Mouse (Mus musculus) limb, embryonic 14.5 days (tissue): ENCODE measurements around the gene Eme2. TPM values are rescaled to one million over a fixed set of nuclear protein-coding genes. Genes with fewer than 3 reads are reported as not detected.

Experiments used
- ATAC-seq: fragments of 200-750 bp; cut with Nextera tagmentation; 2 replicates; pipeline ENCODE4 v1.8.0; 2017; ENCODE audit warnings: low read depth, moderate number of reproducible peaks, moderate TSS enrichment; ENCODE audit not compliant: low FRiP score
- DNase-seq: peaks from one replicate; pipeline ENCODE4 v3.0.0-alpha.2; 2015; ENCODE audit warnings: low spot score
- H3K27ac ChIP-seq: fragments of 300-500 bp; sonication (generic); replicated peaks from 2 replicates; pipeline ENCODE4 v1.5.1; 2014; ENCODE audit warnings: low read depth, mild to moderate bottlenecking, low read length, moderate library complexity, mixed read lengths
- H3K27me3 ChIP-seq: fragments of 300-500 bp; sonication (generic); 2 replicates; pipeline ENCODE4 v1.6.1; 2014; ENCODE audit warnings: low read length, mixed read lengths; ENCODE audit not compliant: control insufficient read depth, insufficient read depth
- H3K36me3 ChIP-seq: fragments of 300-500 bp; sonication (generic); 2 replicates; pipeline ENCODE4 v1.6.1; 2014; ENCODE audit warnings: mild to moderate bottlenecking, low read length, moderate library complexity, mixed read lengths; ENCODE audit not compliant: control insufficient read depth, insufficient read depth
- H3K4me1 ChIP-seq: fragments of 300-500 bp; sonication (generic); 2 replicates; pipeline ENCODE4 v1.6.1; 2014; ENCODE audit warnings: antibody characterized with exemption, low read length, mixed read lengths; ENCODE audit not compliant: control insufficient read depth, insufficient read depth
- H3K4me2 ChIP-seq: fragments of 300-500 bp; sonication (generic); replicated peaks from 2 replicates; pipeline ENCODE4 v1.6.1; 2014; ENCODE audit warnings: low read depth, mild to moderate bottlenecking, low read length, moderate library complexity; ENCODE audit not compliant: severe bottlenecking
- H3K4me3 ChIP-seq: fragments of 300-500 bp; sonication (generic); replicated peaks from 2 replicates; pipeline ENCODE4 v1.5.1; 2014; ENCODE audit warnings: low read length
- H3K9ac ChIP-seq: fragments of 300-500 bp; sonication (generic); 2 replicates; pipeline ENCODE4 v1.6.1; 2014; ENCODE audit warnings: mild to moderate bottlenecking, low read depth, low read length, moderate library complexity; ENCODE audit not compliant: severe bottlenecking
- H3K9me3 ChIP-seq: fragments of 300-500 bp; sonication (generic); 2 replicates; pipeline ENCODE4 v1.6.1; 2016; ENCODE audit warnings: low read length; ENCODE audit not compliant: control insufficient read depth
- POLR2A ChIP-seq: fragments of 200-500 bp; IDR thresholded peaks from 2 replicates; pipeline ENCODE4 v1.8.0; 2012; ENCODE audit warnings: inconsistent platforms, mild to moderate bottlenecking, moderate library complexity, borderline replicate concordance; ENCODE audit not compliant: insufficient read depth, insufficient read length; ENCODE audit errors: extremely low read depth
- WGBS: fragments of 180-500 bp; shearing (Covaris S2); extraction: QIAGEN DNeasy Blood & Tissue Kit; methylation state at CpG from one replicate; pipeline ENCODE4 v1.1.7; 2014; 5-methylcytosine and 5-hydroxymethylcytosine counted together
- polyA plus RNA-seq, 2 experiments: library from polyadenylated mRNA; depleted of rRNA in 1 of 2; stranded (reverse) in 1 of 2; unstranded in 1 of 2; fragments of >200 nt; fragmentation: Nextera tagmentation in 1 of 2; extraction: Ambion mirVana in 1 of 2; gene quantifications; 2 replicates each; pipeline versions ENCODE4 v1.2.1 to v1.2.3; 2012 to 2014

Eme2 gene
- polyA plus RNA-seq, 2 experiments = 28.7 to 39.1 TPM

DNA sequence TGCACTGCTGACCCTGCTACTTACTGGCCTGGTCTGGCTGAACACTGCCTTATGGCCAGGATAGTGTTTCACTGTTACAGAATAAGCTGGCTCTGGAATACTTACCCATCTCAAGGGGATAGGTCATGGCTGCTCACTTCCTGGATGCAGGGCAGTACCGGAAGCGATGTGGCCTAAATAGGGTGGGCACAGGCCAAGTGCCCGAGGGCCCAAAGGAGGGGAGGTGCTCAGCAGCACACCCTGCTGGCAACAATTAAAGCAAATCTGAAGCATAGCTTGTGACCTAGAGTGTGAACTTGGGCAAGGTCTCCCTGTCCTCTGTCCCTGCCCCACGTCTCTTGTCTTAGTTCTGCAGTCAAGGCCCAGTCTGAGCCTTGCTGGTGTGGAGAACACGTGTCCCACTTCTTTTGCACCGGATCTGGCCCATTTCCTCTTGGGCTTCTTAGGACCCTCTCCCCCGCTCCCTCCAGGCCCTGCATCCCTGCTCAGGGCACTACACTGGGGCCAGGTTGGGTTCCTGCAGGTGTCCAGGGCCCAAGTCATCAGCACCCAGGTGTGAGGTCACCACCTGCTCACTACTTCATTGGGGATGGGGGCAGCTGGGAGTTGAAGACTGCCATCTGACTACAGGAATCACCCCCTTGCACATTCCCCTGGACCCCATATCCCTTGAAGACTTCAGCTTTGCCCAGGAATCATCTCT is 13.0 kb downstream of the Eme2 start:
- Histone ChIP-seq H3K36me3 (peaks cover 14% of the 10 kb centered on the region), H3K9me3 (no peaks in the 10 kb centered on the region), H3K4me1 (peaks cover 5% of the 10 kb centered on the region; the same call in 1 of the 2 replicates), H3K4me2 (no peak overlapping the region), H3K4me3 (no peak overlapping the region), H3K27me3 (no peaks in the 10 kb centered on the region), H3K9ac (no peak overlapping the region), H3K27ac (no peak overlapping the region)
- no peak for TF ChIP-seq POLR2A
- no peak for DNase-seq
- 42% methylated on average over 7 of the region's 7 CpGs for WGBS
- no peak for ATAC-seq

DNA sequence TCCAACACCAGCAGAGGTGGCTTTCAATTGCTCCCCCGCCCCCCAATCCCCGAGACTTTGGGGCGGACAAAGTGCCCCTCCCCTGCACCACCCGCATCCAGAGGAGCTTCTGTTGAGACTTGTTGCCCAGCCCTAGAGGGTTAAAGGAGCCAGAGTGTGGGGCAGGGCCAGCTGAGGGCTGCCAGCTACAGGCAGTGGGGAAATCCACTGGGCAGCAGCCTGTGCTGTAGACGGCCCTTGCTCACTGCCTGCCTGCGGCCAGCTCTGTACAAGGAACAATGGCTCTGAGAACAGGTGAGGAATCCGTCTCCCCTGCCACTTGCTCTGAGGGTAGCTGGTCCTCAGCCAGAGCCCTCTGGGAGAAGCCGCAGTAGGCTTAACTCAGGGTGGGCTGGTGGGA is 16.4 kb downstream of the Eme2 start:
- H3K27me3 ChIP-seq = no peaks in the 10 kb centered on the region
- H3K27ac ChIP-seq = no peak overlapping the region
- no peaks in the 10 kb centered on the region for H3K9me3 ChIP-seq
- no peak for ATAC-seq
- H3K4me2 ChIP-seq = no peak overlapping the region
- TF ChIP-seq POLR2A = no peak
- DNase-seq = no peak
- H3K4me1 ChIP-seq = no peaks in the 10 kb centered on the region
- H3K36me3 ChIP-seq = peaks cover 11% of the 10 kb centered on the region
- WGBS = 69% methylated on average over 8 of the region's 8 CpGs
- H3K9ac ChIP-seq = 0 out of 2 replicates have a peak overlapping the region, but pooled peaks have one; percentile 16
- no peak overlapping the region for H3K4me3 ChIP-seq

DNA sequence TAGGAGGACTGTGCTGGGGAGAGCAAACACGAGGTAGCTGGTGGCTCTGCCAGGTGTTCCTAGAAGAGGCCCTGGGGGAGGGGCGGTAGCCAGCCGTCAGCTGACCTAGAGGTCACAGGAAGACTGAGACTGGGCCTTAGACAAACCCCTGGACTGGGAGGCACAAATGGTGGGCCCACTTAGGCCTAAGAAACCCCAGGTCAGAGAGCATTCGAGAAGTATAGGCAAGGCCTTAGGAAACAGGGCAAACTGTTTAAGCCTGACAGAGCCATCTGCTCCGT is 16.8 kb downstream of the Eme2 start:
- H3K9ac ChIP-seq = 0 out of 2 replicates have a peak overlapping the region, but pooled peaks have one; percentile 16
- H3K27ac ChIP-seq = no peak overlapping the region
- DNase-seq = no peak

DNA sequence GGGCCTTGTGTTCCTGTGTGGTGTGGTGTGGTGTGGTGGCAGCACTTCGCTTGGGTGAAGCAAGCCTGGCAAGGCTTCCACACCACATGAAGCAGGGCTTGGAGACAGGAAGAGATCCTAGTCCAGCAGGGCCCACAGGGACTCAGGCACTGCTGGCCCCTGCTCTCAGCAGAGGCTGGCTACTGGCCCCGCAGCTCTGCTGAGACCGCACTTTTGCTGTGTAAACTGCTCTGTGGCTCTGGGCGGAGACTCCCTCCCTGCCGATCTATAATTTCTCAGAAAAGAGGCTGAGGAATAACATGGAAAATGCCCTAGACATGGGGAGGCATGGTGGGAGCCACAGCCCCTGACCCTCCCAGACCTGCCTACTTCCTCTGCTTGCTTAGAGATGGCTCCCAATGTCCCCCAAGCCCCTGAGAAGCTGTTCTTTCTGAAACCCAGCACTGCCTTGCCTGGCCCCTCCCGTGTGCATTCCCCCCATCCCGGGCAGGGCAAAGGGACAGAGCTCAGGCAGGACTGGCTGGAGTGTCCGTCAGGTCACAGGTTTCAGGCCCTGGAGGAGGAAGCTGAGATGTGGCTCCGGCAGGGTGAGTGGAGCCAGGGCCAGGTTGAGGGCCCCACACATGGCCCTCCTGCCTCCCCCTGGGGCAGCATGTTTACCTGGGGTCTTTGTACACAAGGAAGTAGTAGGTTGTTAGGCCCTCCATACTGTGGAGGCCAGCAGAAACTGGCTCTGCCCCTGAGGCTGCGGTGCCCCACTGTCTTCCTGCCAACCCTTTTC is 17.4 kb downstream of the Eme2 start:
- Histone ChIP-seq H3K36me3 (peaks cover 1% of the 10 kb centered on the region; the same call in 1 of the 2 replicates), H3K4me3 (no peak overlapping the region), H3K4me2 (no peak overlapping the region), H3K9ac (no peak overlapping the region), H3K9me3 (no peaks in the 10 kb centered on the region), H3K4me1 (no peaks in the 10 kb centered on the region), H3K27ac (no peak overlapping the region), H3K27me3 (no peaks in the 10 kb centered on the region)
- WGBS = 61% methylated on average over 10 of the region's 10 CpGs
- TF ChIP-seq POLR2A = no peak
- no peak for DNase-seq
- no peak for ATAC-seq

More for the DNA sequence above, 16.8 kb downstream of the Eme2 start:
- TF ChIP-seq POLR2A = no peak
- peaks cover 7% of the 10 kb centered on the region; the same call in 1 of the 2 replicates for H3K36me3 ChIP-seq
- no peaks in the 10 kb centered on the region for H3K9me3 ChIP-seq
- WGBS = 39% methylated on average over 5 of the region's 5 CpGs
- ATAC-seq = no peak; the same call in 1 of the 2 replicates
- no peaks in the 10 kb centered on the region for H3K27me3 ChIP-seq
- H3K4me1 ChIP-seq = no peaks in the 10 kb centered on the region
- no peak overlapping the region for H3K4me3 ChIP-seq
- no peak overlapping the region for H3K4me2 ChIP-seq

DNA sequence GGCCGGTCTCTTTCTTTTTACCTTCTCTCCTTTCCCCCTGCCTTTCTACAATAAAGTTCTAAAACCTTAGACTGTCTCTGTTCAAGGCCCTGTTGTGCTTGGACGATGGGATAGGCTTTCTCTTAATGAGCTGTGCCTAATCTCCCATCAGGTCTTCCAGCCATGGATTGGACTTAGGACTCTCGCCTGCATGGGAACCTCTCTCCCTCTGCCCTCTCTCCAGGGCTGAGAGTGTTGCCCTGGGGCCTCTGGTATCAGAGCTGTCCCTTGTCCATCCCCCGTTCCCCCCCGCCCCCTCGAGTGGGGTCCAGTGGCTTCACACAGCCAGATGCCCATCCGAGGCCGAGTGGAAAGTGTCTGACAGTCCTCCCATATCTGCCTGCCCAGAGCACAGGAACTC is 19.9 kb downstream of the Eme2 start:
- ATAC-seq = no peak
- WGBS = 74% methylated on average over 8 of the region's 8 CpGs

More for the DNA sequence above, 19.9 kb downstream of the Eme2 start:
- H3K9me3 ChIP-seq = no peaks in the 10 kb centered on the region
- no peak overlapping the region for H3K4me2 ChIP-seq
- no peak overlapping the region for H3K4me3 ChIP-seq
- H3K9ac ChIP-seq = no peak overlapping the region
- no peak overlapping the region for H3K27ac ChIP-seq
- no peak for TF ChIP-seq POLR2A
- H3K4me1 ChIP-seq = no peaks in the 10 kb centered on the region
- DNase-seq = no peak
- H3K36me3 ChIP-seq = no peaks in the 10 kb centered on the region
- no peaks in the 10 kb centered on the region for H3K27me3 ChIP-seq
